Mouse (Mus musculus): ENCODE results near the gene Try4. TPM values are rescaled to one million over a fixed set of nuclear protein-coding genes. Genes with fewer than 3 reads are reported as not detected.

Try4 gene
- not detected for polyA plus RNA-seq (2014; fragmentation: Illumina TruSeq; extraction: RNeasy Lipid Tissue Mini Kit (QIAGEN cat#74804))

GRCm38 (mm10) chr6:41301969-41302368, at the start of gene Try4:
TSS of gene Try4 (plus strand) at chr6:41302269.

GRCm38 (mm10) chr6:41316741-41317140, 14.7 kb downstream of the Try4 start, which contains the start of gene Try5:
TSS of gene Try5 (minus strand) at chr6:41316841.

DNA sequence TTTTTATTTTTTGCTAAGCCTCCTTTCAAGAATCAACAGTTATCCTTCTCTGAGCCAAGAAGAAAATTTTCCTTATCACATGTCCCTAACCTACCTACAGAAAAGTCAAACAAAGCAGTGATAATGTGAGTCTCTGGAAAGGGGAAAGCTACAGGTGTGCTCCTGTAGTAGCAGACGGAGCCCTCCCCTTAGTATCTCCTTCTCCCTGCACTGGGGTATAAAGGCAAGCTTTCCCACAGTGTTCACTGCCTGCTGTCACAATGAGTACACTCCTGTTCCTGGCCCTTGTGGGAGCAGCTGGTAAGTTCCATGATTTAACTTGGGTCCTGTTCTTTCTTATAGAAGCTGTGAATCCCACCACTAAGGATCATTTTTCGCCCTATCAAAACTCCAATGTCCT, 51.9 kb downstream of the Try4 start, which contains the start of gene Try10:
TSS of gene Try10 (plus strand) at position 174 of the 400 bp plus-strand sequence.

Other genes with a start within 250 kb of the Try4 start
- not detected for gene Try5, start 14.6 kb downstream of the Try4 start, polyA plus RNA-seq (2014; fragmentation: Illumina TruSeq; extraction: RNeasy Lipid Tissue Mini Kit (QIAGEN cat#74804))
- gene Try10, start 51.8 kb downstream of the Try4 start, polyA plus RNA-seq (2014; fragmentation: Illumina TruSeq; extraction: RNeasy Lipid Tissue Mini Kit (QIAGEN cat#74804)) = not detected
- not detected for gene Prss3, start 75.4 kb downstream of the Try4 start, polyA plus RNA-seq (2014; fragmentation: Illumina TruSeq; extraction: RNeasy Lipid Tissue Mini Kit (QIAGEN cat#74804))
- gene Gm5771, start 90.1 kb downstream of the Try4 start, polyA plus RNA-seq (2014; fragmentation: Illumina TruSeq; extraction: RNeasy Lipid Tissue Mini Kit (QIAGEN cat#74804)) = not detected
- gene Gm10334, start 143.9 kb downstream of the Try4 start, polyA plus RNA-seq (2014; fragmentation: Illumina TruSeq; extraction: RNeasy Lipid Tissue Mini Kit (QIAGEN cat#74804)) = not detected
- gene Prss1, start 156.7 kb downstream of the Try4 start, polyA plus RNA-seq (2014; fragmentation: Illumina TruSeq; extraction: RNeasy Lipid Tissue Mini Kit (QIAGEN cat#74804)) = not detected
- gene Prss2, start 219.5 kb downstream of the Try4 start, polyA plus RNA-seq (2014; fragmentation: Illumina TruSeq; extraction: RNeasy Lipid Tissue Mini Kit (QIAGEN cat#74804)) = 1.3 TPM